Mouse (Mus musculus) hindbrain, embryonic 14.5 days (tissue): Measurements from ENCODE around the gene Pecam1. TPM values are rescaled to one million over a fixed set of nuclear protein-coding genes. Genes with fewer than 3 reads are reported as not detected.

Experiments used
- ATAC-seq: fragments of 200-750 bp; cut with Nextera tagmentation; 2 replicates; pipeline ENCODE4 v1.8.0; 2017; ENCODE audit warnings: moderate number of reproducible peaks, mild to moderate bottlenecking, moderate TSS enrichment, moderate library complexity; ENCODE audit not compliant: low FRiP score
- DNase-seq: peaks from one replicate; pipeline ENCODE4 v3.0.0-alpha.2; 2015; ENCODE audit warnings: low spot score
- H3K27ac ChIP-seq: fragments of 300-500 bp; sonication (generic); 2 replicates; pipeline ENCODE4 v1.5.1; 2014; ENCODE audit warnings: mild to moderate bottlenecking, moderate library complexity
- H3K27me3 ChIP-seq: fragments of 300-500 bp; sonication (generic); 2 replicates; pipeline ENCODE4 v1.6.1; 2014; ENCODE audit warnings: mild to moderate bottlenecking, low read length, mixed read lengths; ENCODE audit not compliant: control insufficient read depth, insufficient read depth
- H3K36me3 ChIP-seq: fragments of 300-500 bp; sonication (generic); replicated peaks from 2 replicates; pipeline ENCODE4 v1.6.1; 2014; ENCODE audit not compliant: control insufficient read depth, insufficient read depth
- H3K4me1 ChIP-seq: fragments of 300-500 bp; sonication (generic); replicated peaks from 2 replicates; pipeline ENCODE4 v1.6.1; 2014; ENCODE audit warnings: antibody characterized with exemption, low read length, mixed read lengths; ENCODE audit not compliant: control insufficient read depth, insufficient read depth
- H3K4me2 ChIP-seq: fragments of 300-500 bp; sonication (generic); replicated peaks from 2 replicates; pipeline ENCODE4 v1.6.1; 2014; ENCODE audit warnings: mild to moderate bottlenecking, moderate library complexity
- H3K4me3 ChIP-seq: fragments of 300-500 bp; sonication (generic); replicated peaks from 2 replicates; pipeline ENCODE4 v1.5.1; 2014; ENCODE audit warnings: mild to moderate bottlenecking, low read length
- H3K9ac ChIP-seq: fragments of 300-500 bp; sonication (generic); 2 replicates; pipeline ENCODE4 v1.6.1; 2014
- H3K9me3 ChIP-seq: fragments of 300-500 bp; sonication (generic); 2 replicates; pipeline ENCODE4 v1.6.1; 2016; ENCODE audit warnings: low read length; ENCODE audit not compliant: control insufficient read depth
- WGBS: fragments of 180-500 bp; shearing (Covaris S2); extraction: QIAGEN DNeasy Blood & Tissue Kit; methylation state at CpG from one replicate; pipeline ENCODE4 v1.1.7; 2014; 5-methylcytosine and 5-hydroxymethylcytosine counted together
- polyA plus RNA-seq: library from polyadenylated mRNA; unstranded; fragments of >200 nt; fragmentation: Nextera tagmentation; extraction: Ambion mirVana; gene quantifications from 2 replicates; pipeline ENCODE4 v1.2.1, GENCODE M21; 2014

The Pecam1 gene
- polyA plus RNA-seq, 1 experiment from 2014 or later, result 16.0 TPM

GRCm38 (mm10) chr11:106695917-106696316 lies 54.5 kb downstream of the Pecam1 start:
- no peaks in the 10 kb centered on the region for H3K27me3 ChIP-seq
- H3K4me3 ChIP-seq, result no peak overlapping the region
- H3K4me1 ChIP-seq, result no peaks in the 10 kb centered on the region
- ATAC-seq (no peak), DNase-seq (no peak)
- no peak overlapping the region for H3K27ac ChIP-seq
- H3K4me2 ChIP-seq, result no peak overlapping the region
- no peak overlapping the region for H3K9ac ChIP-seq
- 95% methylated on average over 3 of the region's 3 CpGs for WGBS
- no peaks in the 10 kb centered on the region for H3K9me3 ChIP-seq
- H3K36me3 ChIP-seq, result no peaks in the 10 kb centered on the region

- Histone ChIP-seq H3K4me3 (no peak overlapping the region), H3K27ac (no peak overlapping the region), H3K9ac (no peak overlapping the region), H3K4me2 (no peak overlapping the region), H3K36me3 (no peaks in the 10 kb centered on the region), H3K9me3 (no peaks in the 10 kb centered on the region), H3K4me1 (no peaks in the 10 kb centered on the region), H3K27me3 (no peaks in the 10 kb centered on the region)
- WGBS, result 86% methylated on average over 4 of the region's 4 CpGs
- ATAC-seq (no peak), DNase-seq (no peak)
These were observed 57.5 kb downstream of the Pecam1 start for GRCm38 (mm10) chr11:106692890-106693289.

- WGBS, result 92% methylated on average over 5 of the region's 5 CpGs
These were observed 62.1 kb downstream of the Pecam1 start for GRCm38 (mm10) chr11:106688375-106688774.

GRCm38 (mm10) chr11:106687293-106687692 lies 63.1 kb downstream of the Pecam1 start:
- DNase-seq (no peak), ATAC-seq (no peak)
- Histone ChIP-seq H3K27ac (no peak overlapping the region), H3K4me3 (no peak overlapping the region), H3K9ac (no peak overlapping the region), H3K4me2 (no peak overlapping the region), H3K36me3 (no peaks in the 10 kb centered on the region), H3K27me3 (no peaks in the 10 kb centered on the region), H3K4me1 (no peaks in the 10 kb centered on the region), H3K9me3 (no peaks in the 10 kb centered on the region)
- whole genome bisulfite sequencing, result 88% methylated on average over 9 of the region's 9 CpGs

More at GRCm38 (mm10) chr11:106688375-106688774, 62.1 kb downstream of the Pecam1 start:
- H3K4me1 ChIP-seq, result no peaks in the 10 kb centered on the region
- H3K27ac ChIP-seq, result no peak overlapping the region
- DNase-seq, result no peak
- no peaks in the 10 kb centered on the region for H3K9me3 ChIP-seq
- H3K27me3 ChIP-seq, result no peaks in the 10 kb centered on the region
- H3K36me3 ChIP-seq, result no peaks in the 10 kb centered on the region
- H3K4me3 ChIP-seq, result no peak overlapping the region
- no peak overlapping the region for H3K9ac ChIP-seq
- H3K4me2 ChIP-seq, result no peak overlapping the region
- ATAC-seq, result no peak

GRCm38 (mm10) chr11:106684027-106684426 lies 66.4 kb downstream of the Pecam1 start:
- H3K36me3 ChIP-seq, result no peaks in the 10 kb centered on the region
- no peak overlapping the region for H3K4me3 ChIP-seq
- H3K27me3 ChIP-seq, result no peaks in the 10 kb centered on the region
- H3K9ac ChIP-seq, result no peak overlapping the region
- ATAC-seq (no peak), DNase-seq (no peak)
- H3K4me1 ChIP-seq, result no peaks in the 10 kb centered on the region
- H3K27ac ChIP-seq, result no peak overlapping the region
- no peak overlapping the region for H3K4me2 ChIP-seq
- no peaks in the 10 kb centered on the region for H3K9me3 ChIP-seq
- 94% methylated on average over 8 of the region's 8 CpGs for WGBS

GRCm38 (mm10) chr11:106683345-106683744 lies 67.1 kb downstream of the Pecam1 start:
- Histone ChIP-seq H3K36me3 (no peaks in the 10 kb centered on the region), H3K9me3 (no peaks in the 10 kb centered on the region), H3K27ac (no peak overlapping the region), H3K4me1 (no peaks in the 10 kb centered on the region), H3K9ac (no peak overlapping the region), H3K4me3 (no peak overlapping the region), H3K4me2 (no peak overlapping the region), H3K27me3 (no peaks in the 10 kb centered on the region)
- no peak for ATAC-seq
- WGBS, result 79% methylated on average over 3 of the region's 3 CpGs
- DNase-seq, result no peak

DNA sequence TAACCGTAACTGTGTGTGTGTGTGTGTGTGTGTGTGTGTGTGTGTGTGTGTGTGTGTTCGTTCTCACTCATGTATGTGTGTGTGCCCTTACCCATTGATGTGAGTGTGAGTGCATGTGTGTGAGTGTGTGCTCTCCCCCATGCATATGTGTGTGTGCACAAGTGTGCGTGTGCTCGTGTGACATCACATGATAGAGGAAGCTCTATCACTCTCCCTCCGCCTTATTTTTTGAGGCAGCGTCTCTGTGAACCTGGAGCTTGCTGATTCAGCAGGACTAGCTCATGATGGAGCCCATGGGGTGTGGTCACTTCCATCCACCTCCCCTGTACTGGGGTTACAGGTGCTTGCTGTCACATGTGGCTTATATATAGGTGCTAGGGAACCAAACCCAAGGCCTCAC lies 69.3 kb downstream of the Pecam1 start:
- H3K27me3 ChIP-seq, result no peaks in the 10 kb centered on the region
- no peak for DNase-seq
- H3K4me3 ChIP-seq, result no peak overlapping the region
- no peaks in the 10 kb centered on the region for H3K9me3 ChIP-seq
- no peak overlapping the region for H3K9ac ChIP-seq
- H3K36me3 ChIP-seq, result no peaks in the 10 kb centered on the region
- 87% methylated on average over 6 of the region's 6 CpGs for WGBS
- no peaks in the 10 kb centered on the region for H3K4me1 ChIP-seq
- ATAC-seq, result no peak
- no peak overlapping the region for H3K27ac ChIP-seq
- no peak overlapping the region for H3K4me2 ChIP-seq

DNA sequence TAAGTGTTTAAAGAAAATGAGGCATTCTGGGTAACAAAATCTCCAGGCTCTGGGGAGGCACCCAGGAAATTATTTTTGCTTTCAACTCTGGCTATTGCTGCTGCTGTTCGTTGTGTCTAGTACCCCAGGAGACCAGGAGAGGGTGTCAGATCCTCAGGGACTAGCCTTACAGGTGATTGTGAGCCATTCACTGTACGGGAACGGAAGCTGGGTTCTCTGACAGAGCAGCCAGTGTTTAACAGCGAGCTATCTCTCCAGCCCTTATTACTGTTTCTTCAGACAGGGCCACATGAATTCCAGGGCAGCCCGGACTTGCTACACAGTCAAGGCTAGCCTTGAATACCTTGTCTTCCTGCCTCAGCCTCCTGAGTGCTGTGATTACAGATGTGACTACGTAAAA lies 70.6 kb downstream of the Pecam1 start:
- no peak for ATAC-seq
- peaks cover 7% of the 10 kb centered on the region for H3K4me1 ChIP-seq
- no peak overlapping the region for H3K4me2 ChIP-seq
- H3K9ac ChIP-seq, result no peak overlapping the region
- H3K27me3 ChIP-seq, result no peaks in the 10 kb centered on the region
- no peaks in the 10 kb centered on the region for H3K9me3 ChIP-seq
- no peak overlapping the region for H3K4me3 ChIP-seq
- H3K27ac ChIP-seq, result no peak overlapping the region
- no peaks in the 10 kb centered on the region for H3K36me3 ChIP-seq
- DNase-seq, result no peak
- WGBS, result 61% methylated on average over 6 of the region's 6 CpGs

DNA sequence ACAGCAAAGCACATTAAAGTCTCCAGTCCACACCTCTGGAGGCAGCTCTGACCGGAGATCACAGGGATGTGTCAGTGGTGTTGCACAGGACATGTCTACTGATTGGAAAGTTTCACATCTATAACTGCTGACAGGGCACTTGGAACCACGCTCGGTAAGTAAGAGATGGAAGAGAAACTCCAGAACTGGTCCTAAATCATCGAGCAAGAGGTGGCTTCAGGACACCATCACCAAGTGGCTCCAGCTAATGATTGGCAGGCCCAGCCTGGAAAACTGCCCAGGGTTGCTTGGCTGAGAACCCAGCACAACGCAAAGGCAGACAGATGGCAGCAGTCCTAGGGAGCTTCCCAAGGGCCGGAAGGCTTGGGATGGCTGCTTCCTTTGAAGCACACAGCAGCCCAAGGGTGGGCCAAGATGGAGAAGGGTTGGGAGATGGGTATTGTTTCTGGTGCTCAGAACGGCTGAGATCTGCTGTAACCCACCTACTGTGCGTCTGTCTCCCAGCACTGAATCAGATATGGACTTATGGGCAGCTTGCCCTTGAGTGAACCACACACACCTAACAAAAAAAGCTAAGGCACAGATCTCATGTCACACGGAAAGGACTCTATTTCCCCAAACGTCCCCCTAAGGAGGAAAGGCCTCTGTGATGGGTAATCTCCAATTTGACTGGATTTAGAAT lies 72.4 kb downstream of the Pecam1 start:
- DNase-seq (peak; percentile 67), ATAC-seq (no peak)
- no peaks in the 10 kb centered on the region for H3K27me3 ChIP-seq
- no peaks in the 10 kb centered on the region for H3K36me3 ChIP-seq
- WGBS, result 75% methylated on average over 10 of the region's 10 CpGs
- no peaks in the 10 kb centered on the region for H3K9me3 ChIP-seq
- H3K4me1 ChIP-seq, result peaks cover 22% of the 10 kb centered on the region
- H3K4me3 ChIP-seq, result no peak overlapping the region
- H3K27ac ChIP-seq, result no peak overlapping the region
- no peak overlapping the region for H3K9ac ChIP-seq
- H3K4me2 ChIP-seq, result no peak overlapping the region

DNA sequence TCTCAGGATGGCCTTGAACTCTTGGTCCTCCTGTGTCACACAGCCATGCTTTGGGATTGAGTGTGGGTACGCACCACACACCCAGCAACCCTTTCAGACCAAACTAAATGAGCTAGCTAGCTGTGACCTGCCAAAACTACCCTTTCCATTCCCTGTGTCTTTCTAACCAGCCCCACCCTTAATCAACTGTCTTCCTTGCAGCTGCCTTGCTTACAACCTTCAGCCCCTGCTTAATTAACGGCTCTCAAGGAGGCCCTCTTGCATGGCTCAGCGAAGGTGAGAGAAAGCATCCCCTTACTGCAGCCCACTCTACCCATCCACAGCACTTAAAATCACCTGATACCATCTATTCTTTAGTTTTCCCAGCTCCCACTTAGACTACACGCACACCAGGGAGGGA lies 73.1 kb downstream of the Pecam1 start:
- H3K4me3 ChIP-seq, result no peak overlapping the region
- no peak overlapping the region for H3K27ac ChIP-seq
- ATAC-seq (no peak), DNase-seq (no peak)
- H3K4me2 ChIP-seq, result no peak overlapping the region
- H3K9me3 ChIP-seq, result no peaks in the 10 kb centered on the region
- no peaks in the 10 kb centered on the region for H3K36me3 ChIP-seq
- no peak overlapping the region for H3K9ac ChIP-seq
- H3K4me1 ChIP-seq, result peaks cover 22% of the 10 kb centered on the region
- H3K27me3 ChIP-seq, result no peaks in the 10 kb centered on the region
- 86% methylated on average over 4 of the region's 4 CpGs for WGBS
